In the genomic region with DNA sequence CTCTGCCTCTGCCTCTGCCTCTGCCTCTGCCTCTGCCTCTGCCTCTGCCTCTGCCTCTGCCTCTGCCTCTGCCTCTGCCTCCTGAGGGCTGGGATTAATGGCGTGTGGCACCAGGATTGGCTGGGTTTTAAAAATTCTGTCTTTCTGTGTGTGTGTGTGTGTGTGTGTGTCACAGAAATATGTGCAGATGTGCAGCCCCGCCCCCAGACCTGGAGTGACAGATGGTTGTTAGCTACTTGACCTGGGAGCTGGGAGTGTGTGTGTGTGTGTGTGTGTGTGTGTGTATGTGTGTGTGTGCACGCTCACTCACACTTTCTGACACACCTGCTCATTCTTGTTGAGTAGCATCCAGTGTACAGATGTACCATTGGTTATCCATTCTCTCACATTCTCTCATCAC, we compare ENCODE assay signal across 17 mouse cellular contexts. TPM values are rescaled to one million over a fixed set of nuclear protein-coding genes. Genes with fewer than 3 reads are reported as not detected.
"Had no signal": no experiment of that assay in that cellular context is flagged by ENCODE, and none has a peak within 500 bp of the region (broad histone marks: within the 10 kb centered on the region; RNA-seq: fewer than 3 reads in every experiment).

No protein-coding gene starts in this region.

- H3K27me3 ChIP-seq: heart, embryonic 12.5 days; hindbrain, embryonic 12.5 days; intestine, embryonic 15.5 days; limb, embryonic 12.5 days had no signal

- H3K27ac ChIP-seq: heart, embryonic 10.5 days; hindbrain, embryonic 10.5 days; hindbrain, embryonic 12.5 days; hindbrain, embryonic 14.5 days; intestine, embryonic 15.5 days; layer of hippocampus, adult 2 months; left cerebral cortex, adult 2 months; limb, embryonic 10.5 days; limb, embryonic 12.5 days had no signal

- H3K4me1 ChIP-seq: hindbrain, embryonic 10.5 days; hindbrain, embryonic 12.5 days; intestine, embryonic 15.5 days; limb, embryonic 10.5 days; limb, embryonic 12.5 days had no signal

- DNase-seq: gastrocnemius, postnatal 14 days; gastrocnemius, postnatal 36 days; kidney, adult 18-20 months; kidney, adult 8-10 months had no signal

- H3K36me3 ChIP-seq: heart, embryonic 10.5 days; heart, embryonic 12.5 days; hindbrain, embryonic 10.5 days; hindbrain, embryonic 12.5 days; intestine, embryonic 15.5 days; limb, embryonic 10.5 days; limb, embryonic 12.5 days had no signal

- H3K4me3 ChIP-seq: heart, embryonic 10.5 days; heart, embryonic 12.5 days; hindbrain, embryonic 10.5 days; hindbrain, embryonic 12.5 days; intestine, embryonic 15.5 days; layer of hippocampus, adult 2 months; left cerebral cortex, adult 2 months; limb, embryonic 10.5 days; limb, embryonic 12.5 days had no signal

RNA-seq across cellular contexts. Expression of gene Fam71f2, which starts 45.7 kb away (rescaled TPM):
- polyA plus RNA-seq: intestine, postnatal 0 days; kidney, embryonic 14.5 days had no signal

RNA-seq across cellular contexts. Expression of gene Prrt4, which starts 54.3 kb away (rescaled TPM):
- polyA plus RNA-seq: inflammation-experienced regulatory T-cells, adult 6 months had no signal
